Mouse (Mus musculus): ENCODE data around the gene Mgarp. TPM values are rescaled to one million over a fixed set of nuclear protein-coding genes. Genes with fewer than 3 reads are reported as not detected.
A peak's percentile ranks its signal among the peaks of the same experiment; 100 is the strongest.
"Not testable (repeated sequence)": the region's sequence is repeated elsewhere in the genome, so short reads cannot be mapped to it uniquely, and the experiment has no call there.

Mgarp gene
- 0.18 and 0.22 TPM in 2 replicates for polyA plus RNA-seq (2012; rRNA removed)

- DNase-seq: peak; percentile 68
- no peak for TF ChIP-seq POLR2A (IDR thresholded peaks at IDR 0.05; ENCODE audit: control insufficient read depth, extremely low read depth, insufficient read depth, low read length, poor library complexity)
- TF ChIP-seq CTCF (IDR thresholded peaks at IDR 0.05; ENCODE audit: borderline replicate concordance, control insufficient read depth, extremely low read depth, insufficient read depth, low read length, poor library complexity): no peak
- peaks cover 5% of the 10 kb centered on the region for H3K4me1 ChIP-seq (replicated peaks; ENCODE audit: control insufficient read depth, insufficient read depth, low read length)
- peak within 1 kb of the TSS; percentile 48 for H3K4me3 ChIP-seq (ENCODE audit: control insufficient read depth, insufficient read depth, low read length)
- H3K36me3 ChIP-seq (ENCODE audit: control insufficient read depth, insufficient read depth, low read length): no peaks in the 10 kb centered on the region
- H3K27ac ChIP-seq (ENCODE audit: control insufficient read depth, insufficient read depth, low read length): no peak within 1 kb of the TSS
- no peaks in the 10 kb centered on the region; the same call in 1 of the 2 replicates for H3K27me3 ChIP-seq (ENCODE audit: control insufficient read depth, insufficient read depth, low read length)
- 7% methylated on average over 41 of the region's 41 CpGs for WGBS
Measured at GRCm38 (mm10) chr3:51396219-51397068, at the start of gene Mgarp. Mgarp (minus strand) TSS chr3:51396738.

- WGBS: 92% methylated on average over 3 of the region's 3 CpGs
- DNase-seq: no peak
Measured at GRCm38 (mm10) chr3:51434871-51435595, 38.5 kb upstream of the Mgarp start.

GRCm38 (mm10) chr3:51434364-51434763 lies 37.8 kb upstream of the Mgarp start:
- not testable (repeated sequence) for H3K27me3 ChIP-seq (ENCODE audit: control insufficient read depth, insufficient read depth, low read length); H3K27ac ChIP-seq (ENCODE audit: control insufficient read depth, insufficient read depth, low read length); DNase-seq; H3K4me1 ChIP-seq (replicated peaks; ENCODE audit: control insufficient read depth, insufficient read depth, low read length); H3K4me3 ChIP-seq (ENCODE audit: control insufficient read depth, insufficient read depth, low read length)
- 94% methylated on average over 5 of the region's 5 CpGs for WGBS
- peaks cover 14% of the 10 kb centered on the region for H3K36me3 ChIP-seq (ENCODE audit: control insufficient read depth, insufficient read depth, low read length)

More at GRCm38 (mm10) chr3:51434871-51435595, 38.5 kb upstream of the Mgarp start:
- H3K36me3 ChIP-seq (ENCODE audit: control insufficient read depth, insufficient read depth, low read length): peaks cover 19% of the 10 kb centered on the region
- TF ChIP-seq POLR2A (IDR thresholded peaks at IDR 0.05; ENCODE audit: control insufficient read depth, extremely low read depth, insufficient read depth, low read length, poor library complexity) (no peak), CTCF (IDR thresholded peaks at IDR 0.05; ENCODE audit: borderline replicate concordance, control insufficient read depth, extremely low read depth, insufficient read depth, low read length, poor library complexity) (no peak)
- no peak overlapping the region for H3K4me3 ChIP-seq (ENCODE audit: control insufficient read depth, insufficient read depth, low read length)
- H3K4me1 ChIP-seq (replicated peaks; ENCODE audit: control insufficient read depth, insufficient read depth, low read length): no peaks in the 10 kb centered on the region
- no peaks in the 10 kb centered on the region for H3K27me3 ChIP-seq (ENCODE audit: control insufficient read depth, insufficient read depth, low read length)
- H3K27ac ChIP-seq (ENCODE audit: control insufficient read depth, insufficient read depth, low read length): no peak overlapping the region

GRCm38 (mm10) chr3:51425394-51425793 lies 28.9 kb upstream of the Mgarp start:
- Histone ChIP-seq H3K4me3 (ENCODE audit: control insufficient read depth, insufficient read depth, low read length) (no peak overlapping the region), H3K27me3 (ENCODE audit: control insufficient read depth, insufficient read depth, low read length) (no peaks in the 10 kb centered on the region), H3K4me1 (replicated peaks; ENCODE audit: control insufficient read depth, insufficient read depth, low read length) (0 out of 2 replicates have a peak, but pooled peaks cover 3% of the 10 kb centered on the region), H3K27ac (ENCODE audit: control insufficient read depth, insufficient read depth, low read length) (no peak overlapping the region), H3K36me3 (ENCODE audit: control insufficient read depth, insufficient read depth, low read length) (no peaks in the 10 kb centered on the region)
- no peak for TF ChIP-seq POLR2A (IDR thresholded peaks at IDR 0.05; ENCODE audit: control insufficient read depth, extremely low read depth, insufficient read depth, low read length, poor library complexity)
- no peak for TF ChIP-seq CTCF (IDR thresholded peaks at IDR 0.05; ENCODE audit: borderline replicate concordance, control insufficient read depth, extremely low read depth, insufficient read depth, low read length, poor library complexity)
- DNase-seq: no peak

GRCm38 (mm10) chr3:51421921-51422320 lies 25.4 kb upstream of the Mgarp start:
- Histone ChIP-seq H3K4me3 (ENCODE audit: control insufficient read depth, insufficient read depth, low read length) (no peak overlapping the region), H3K27me3 (ENCODE audit: control insufficient read depth, insufficient read depth, low read length) (no peaks in the 10 kb centered on the region), H3K36me3 (ENCODE audit: control insufficient read depth, insufficient read depth, low read length) (no peaks in the 10 kb centered on the region), H3K4me1 (replicated peaks; ENCODE audit: control insufficient read depth, insufficient read depth, low read length) (0 out of 2 replicates have a peak, but pooled peaks cover 3% of the 10 kb centered on the region), H3K27ac (ENCODE audit: control insufficient read depth, insufficient read depth, low read length) (no peak overlapping the region)
- DNase-seq: no peak
- TF ChIP-seq POLR2A (IDR thresholded peaks at IDR 0.05; ENCODE audit: control insufficient read depth, extremely low read depth, insufficient read depth, low read length, poor library complexity): no peak
- 9% methylated on average over 3 of the region's 3 CpGs for WGBS

GRCm38 (mm10) chr3:51417966-51418365 lies 21.4 kb upstream of the Mgarp start:
- 81% methylated on average over 2 of the region's 2 CpGs for WGBS
- no peaks in the 10 kb centered on the region for H3K36me3 ChIP-seq (ENCODE audit: control insufficient read depth, insufficient read depth, low read length)
- 0 out of 2 replicates have a peak, but pooled peaks cover 5% of the 10 kb centered on the region for H3K4me1 ChIP-seq (replicated peaks; ENCODE audit: control insufficient read depth, insufficient read depth, low read length)
- no peak for DNase-seq
- no peaks in the 10 kb centered on the region for H3K27me3 ChIP-seq (ENCODE audit: control insufficient read depth, insufficient read depth, low read length)
- TF ChIP-seq POLR2A (IDR thresholded peaks at IDR 0.05; ENCODE audit: control insufficient read depth, extremely low read depth, insufficient read depth, low read length, poor library complexity): no peak
- no peak overlapping the region for H3K4me3 ChIP-seq (ENCODE audit: control insufficient read depth, insufficient read depth, low read length)
- H3K27ac ChIP-seq (ENCODE audit: control insufficient read depth, insufficient read depth, low read length): no peak overlapping the region

Data from thymus, adult 2 months (tissue).